Mouse (Mus musculus) lung, adult 2 months (tissue): Measurements from ENCODE around the gene Zfp184.

Experiments used
- CTCF ChIP-seq: fragments of 200-500 bp; IDR thresholded peaks from 2 replicates; pipeline ENCODE4 v1.5.1; 2011; ENCODE audit warnings: mild to moderate bottlenecking, low read length, control low read depth; ENCODE audit not compliant: insufficient read depth
- POLR2A ChIP-seq: fragments of 200-500 bp; IDR thresholded peaks from 2 replicates; pipeline ENCODE4 v1.6.1; 2011; ENCODE audit warnings: low read depth, mild to moderate bottlenecking, control low read depth, low read length, borderline replicate concordance; ENCODE audit errors: extremely low read depth

DNA sequence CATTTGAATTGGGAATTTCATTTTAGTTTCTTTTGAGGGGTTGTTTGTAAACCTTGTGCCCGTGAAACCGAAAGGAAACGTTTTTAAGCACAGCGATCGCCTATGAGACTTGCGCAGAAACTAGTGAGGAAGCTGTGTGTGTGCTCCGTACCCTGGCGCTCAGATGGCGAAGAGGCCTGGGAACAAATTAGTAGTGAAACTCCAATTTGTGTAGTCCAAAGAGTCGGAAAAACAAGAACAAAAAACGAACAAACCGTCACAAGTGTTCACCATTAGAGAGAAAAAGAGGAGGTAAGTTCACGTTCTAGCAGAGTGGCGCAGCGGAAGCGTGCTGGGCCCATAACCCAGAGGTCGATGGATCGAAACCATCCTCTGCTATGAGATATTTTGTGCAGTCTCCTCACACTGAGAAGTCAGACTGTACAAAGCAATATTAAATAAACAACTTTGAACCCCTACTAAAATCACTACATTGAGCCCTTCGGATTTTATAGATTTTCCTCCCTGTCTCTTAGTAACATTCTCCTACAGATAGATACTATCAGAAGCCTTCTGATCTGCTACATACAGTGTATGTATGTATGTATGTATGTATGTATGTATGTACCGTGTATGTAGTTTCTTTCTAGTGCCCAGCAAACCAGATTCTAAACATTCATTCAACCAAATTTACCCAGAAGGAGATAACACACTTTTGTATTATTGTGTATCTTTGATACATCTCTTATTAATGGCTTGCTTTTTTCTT, 30.0 kb downstream of the Zfp184 start:
- TF ChIP-seq CTCF: no peak
- no peak for TF ChIP-seq POLR2A
